Mouse (Mus musculus): ENCODE measurements around the gene Ccnd3.
A peak's percentile ranks its signal among the peaks of the same experiment; 100 is the strongest.

The Ccnd3 gene

GRCm38 (mm10) chr17:47504941-47505346, at the start of gene Ccnd3:
Gene Ccnd3 (plus strand): TSS chr17:47505051.
- DNase-seq (ENCODE audit: low spot score), result peak; percentile 78

DNA sequence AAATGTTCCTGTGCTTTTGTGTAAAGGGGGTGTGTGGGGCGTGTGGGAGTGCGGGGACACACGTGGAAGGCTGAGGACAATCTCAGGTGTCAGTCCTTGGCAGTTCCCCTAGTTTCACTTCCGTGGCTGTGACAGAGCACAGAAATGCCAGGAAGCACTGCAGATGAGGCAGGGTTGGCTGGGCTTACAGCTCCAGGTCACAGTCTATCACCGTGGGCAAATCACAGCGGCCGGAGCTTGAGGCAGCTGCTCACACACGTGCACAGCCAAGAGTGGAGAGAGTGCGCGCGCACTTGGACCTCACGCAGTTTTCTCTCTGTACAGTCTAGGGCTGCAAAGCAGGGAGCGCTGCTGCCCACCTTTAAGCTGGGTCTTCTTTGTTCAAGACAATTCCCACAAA, 46.5 kb upstream of the Ccnd3 start:
- no peak for DNase-seq (ENCODE audit: low spot score)

GRCm38 (mm10) chr17:47458936-47459335, 45.9 kb upstream of the Ccnd3 start:
- DNase-seq (ENCODE audit: low spot score), result no peak

GRCm38 (mm10) chr17:47459341-47459919, 45.4 kb upstream of the Ccnd3 start:
- DNase-seq (ENCODE audit: low spot score), result no peak

- no peak for DNase-seq (ENCODE audit: low spot score)
These were observed 43.2 kb upstream of the Ccnd3 start for GRCm38 (mm10) chr17:47461688-47462087.

- DNase-seq (ENCODE audit: low spot score), result no peak
These were observed 42.6 kb upstream of the Ccnd3 start for GRCm38 (mm10) chr17:47462209-47462608.

GRCm38 (mm10) chr17:47462728-47463388, 42.0 kb upstream of the Ccnd3 start:
- no peak for DNase-seq (ENCODE audit: low spot score)

- no peak for DNase-seq (ENCODE audit: low spot score)
These were observed 40.4 kb upstream of the Ccnd3 start for GRCm38 (mm10) chr17:47464248-47464965.

GRCm38 (mm10) chr17:47465016-47465415, 39.8 kb upstream of the Ccnd3 start:
- DNase-seq (ENCODE audit: low spot score), result no peak

GRCm38 (mm10) chr17:47466284-47466683, 38.6 kb upstream of the Ccnd3 start:
- DNase-seq (ENCODE audit: low spot score), result no peak

- DNase-seq (ENCODE audit: low spot score), result no peak
These were observed 37.2 kb upstream of the Ccnd3 start for GRCm38 (mm10) chr17:47467659-47468058.

- DNase-seq (ENCODE audit: low spot score), result no peak
These were observed 36.8 kb upstream of the Ccnd3 start for GRCm38 (mm10) chr17:47468063-47468462.

- DNase-seq (ENCODE audit: low spot score), result no peak
These were observed 36.4 kb upstream of the Ccnd3 start for GRCm38 (mm10) chr17:47468466-47468865.

DNA sequence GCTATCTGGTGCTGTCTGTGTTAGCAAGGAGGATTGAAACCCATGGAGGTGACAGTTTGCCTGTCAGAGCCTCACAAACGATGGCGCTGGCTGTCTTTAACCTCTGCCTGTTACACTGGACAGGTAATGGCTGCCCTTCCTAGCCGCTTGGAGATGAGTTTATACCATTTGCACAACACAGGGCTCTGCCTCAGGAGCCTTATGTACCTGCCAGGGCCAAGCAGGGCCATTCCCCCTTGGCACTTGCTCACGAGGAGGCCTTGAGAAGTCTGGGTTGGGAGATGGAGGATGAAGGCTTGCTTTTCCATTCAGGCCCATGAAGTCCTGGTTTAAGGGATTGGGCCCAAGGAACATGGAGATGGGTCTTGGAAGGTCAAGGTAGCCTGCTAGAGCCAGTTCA, 35.2 kb upstream of the Ccnd3 start:
- no peak for DNase-seq (ENCODE audit: low spot score)

GRCm38 (mm10) chr17:47470121-47470520, 34.7 kb upstream of the Ccnd3 start:
- no peak for DNase-seq (ENCODE audit: low spot score)

GRCm38 (mm10) chr17:47470686-47471085, 34.2 kb upstream of the Ccnd3 start:
- peak; percentile 36 for DNase-seq (ENCODE audit: low spot score)

GRCm38 (mm10) chr17:47472435-47473350, 32.2 kb upstream of the Ccnd3 start:
- no peak for DNase-seq (ENCODE audit: low spot score)

DNA sequence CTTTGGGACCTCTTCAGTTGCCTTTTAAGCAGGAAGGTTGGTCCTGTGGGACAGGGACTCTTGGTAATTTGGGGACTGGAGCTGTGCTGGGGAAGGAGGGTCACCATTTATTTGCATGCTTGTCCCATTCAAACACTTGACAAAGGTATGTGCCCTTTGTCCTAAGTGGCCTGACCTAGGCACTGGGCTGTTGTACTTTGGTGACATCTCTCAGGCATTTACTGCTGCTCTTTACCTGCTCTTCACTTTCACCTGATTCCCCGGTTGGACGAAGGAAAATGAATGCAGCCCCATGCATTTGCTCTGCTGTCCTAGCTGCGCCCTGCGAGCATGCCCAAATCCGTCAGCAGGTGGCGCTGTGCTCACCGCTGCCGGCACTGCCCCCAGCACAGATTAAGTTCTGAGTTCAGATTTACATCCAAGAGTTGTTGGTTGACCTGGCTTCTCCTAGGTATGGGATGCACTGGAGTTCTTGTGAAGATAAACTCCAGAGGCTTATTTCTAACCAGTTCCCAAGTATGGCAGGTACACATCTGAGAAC, 31.3 kb upstream of the Ccnd3 start:
- DNase-seq (ENCODE audit: low spot score), result peak; percentile 33

DNA sequence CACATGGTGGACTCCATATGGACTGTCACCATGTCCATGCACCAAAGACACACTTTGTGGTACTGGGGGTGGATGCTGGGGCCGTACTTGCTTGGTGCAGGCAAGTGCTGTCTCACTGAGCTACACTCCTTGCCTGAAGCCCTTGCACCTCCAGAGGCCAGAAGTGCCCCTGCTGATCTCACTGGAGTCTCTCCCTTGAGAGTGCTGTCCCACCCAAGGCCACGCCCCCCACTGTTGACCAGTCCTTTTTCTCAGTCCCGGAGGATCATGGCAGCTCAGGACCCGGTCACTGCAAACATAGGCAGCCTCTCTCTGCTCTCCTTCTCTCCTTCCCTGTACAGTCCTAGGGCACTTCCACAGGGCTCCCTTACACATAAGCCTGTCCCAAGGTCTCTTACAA, 30.6 kb upstream of the Ccnd3 start:
- DNase-seq (ENCODE audit: low spot score), result no peak

- DNase-seq (ENCODE audit: low spot score), result no peak
These were observed 29.7 kb upstream of the Ccnd3 start for GRCm38 (mm10) chr17:47475181-47475580.

GRCm38 (mm10) chr17:47475714-47476113, 29.1 kb upstream of the Ccnd3 start:
- no peak for DNase-seq (ENCODE audit: low spot score)

GRCm38 (mm10) chr17:47479887-47480286, 25.0 kb upstream of the Ccnd3 start:
- DNase-seq (ENCODE audit: low spot score), result no peak
